Mouse (Mus musculus) left cerebral cortex, adult 18-20 months (tissue): ENCODE measurements around the gene Dpagt1. TPM values are rescaled to one million over a fixed set of nuclear protein-coding genes. Genes with fewer than 3 reads are reported as not detected.
"Not testable (repeated sequence)": the region's sequence is repeated elsewhere in the genome, so short reads cannot be mapped to it uniquely, and the experiment has no call there.

Experiments used
- DNase-seq, 2 experiments: peaks; one replicate each; pipeline ENCODE4 v3.0.0; 2021 to 2022; ENCODE audit warnings: low spot score in 2 of 2, mixed read lengths in 1 of 2
- total RNA-seq, 2 experiments: library from RNA; stranded (reverse); gene quantifications; 2 replicates each; pipeline ENCODE4 v1.2.3; 2021

Dpagt1 gene
- total RNA-seq, 2 experiments from 2014 or later: 13.4 to 16.3 TPM

- DNase-seq: not testable (repeated sequence)
Measured at GRCm38 (mm10) chr9:44336513-44336912, 10.7 kb downstream of the Dpagt1 start.

DNA sequence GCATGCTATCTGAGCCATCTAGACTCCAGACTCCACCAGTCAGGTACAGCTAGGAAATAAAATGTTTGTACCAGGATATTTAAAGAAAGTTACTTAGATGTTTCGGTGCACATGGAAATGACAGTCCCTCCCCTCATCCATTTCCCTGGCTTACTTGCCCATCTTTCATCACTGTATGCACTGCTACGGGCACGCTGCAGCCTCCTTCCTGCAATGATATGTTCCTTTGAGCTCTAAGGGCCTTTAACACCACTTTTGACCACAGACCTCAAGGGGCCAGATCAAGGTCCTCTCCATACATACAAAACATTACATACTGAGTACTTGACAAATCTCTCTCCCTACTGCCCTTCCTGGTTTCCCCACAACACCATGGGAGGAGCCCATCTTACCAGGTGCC, 11.1 kb downstream of the Dpagt1 start:
- DNase-seq: no peak

DNA sequence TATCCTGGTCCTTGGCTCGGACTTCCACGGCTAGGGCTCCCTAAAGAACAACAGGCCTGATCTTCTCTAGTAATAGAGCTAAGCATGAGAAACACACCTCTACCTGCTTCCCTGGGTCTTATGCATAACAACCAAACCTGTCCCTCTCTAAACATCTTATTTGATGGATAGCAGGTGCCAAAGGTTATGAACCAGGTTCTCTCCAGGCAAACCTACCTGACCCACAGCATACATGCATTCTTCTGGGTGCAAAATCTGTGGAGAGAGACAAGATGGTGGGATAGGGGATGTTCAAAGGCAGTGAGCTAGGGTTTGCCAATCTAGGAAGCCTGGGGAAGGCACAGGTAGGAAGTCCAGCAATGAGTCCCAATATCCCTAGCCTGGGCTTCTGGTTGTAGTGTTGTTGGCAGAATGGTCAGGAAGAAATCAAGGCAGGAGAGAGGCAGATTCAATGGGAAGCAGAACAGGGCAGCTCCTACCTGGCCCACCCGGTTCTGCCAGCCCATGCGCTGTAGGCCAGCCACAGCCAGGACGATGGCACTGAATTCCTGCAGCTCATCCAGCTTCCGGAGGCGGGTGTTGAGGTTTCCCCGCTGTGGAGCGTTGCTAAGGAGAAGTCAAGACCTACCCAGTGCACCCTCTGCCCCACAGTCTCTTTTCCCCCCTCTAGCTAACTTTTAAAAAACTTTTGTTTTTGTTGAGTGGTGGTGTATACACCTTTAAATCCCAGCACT, 11.8 kb downstream of the Dpagt1 start:
- no peak for DNase-seq

DNA sequence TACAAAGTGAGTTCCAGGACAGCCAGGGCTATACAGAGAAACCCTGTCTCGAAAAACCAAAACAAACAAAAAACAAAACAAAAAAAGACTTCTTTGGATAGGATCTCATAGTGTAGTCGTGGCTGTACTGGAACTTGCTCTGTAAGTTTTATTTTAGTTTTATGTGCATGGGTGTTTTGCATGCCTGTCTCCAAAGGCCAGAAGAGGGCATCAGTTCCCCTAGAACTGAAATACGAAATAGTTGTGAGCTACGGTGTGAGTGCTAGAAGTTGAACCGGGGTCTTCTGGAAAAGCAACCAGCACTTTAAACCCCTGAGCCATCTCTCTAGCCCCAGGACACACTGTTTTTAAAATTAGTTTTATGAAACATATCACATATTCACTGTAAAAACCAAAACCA, 12.8 kb downstream of the Dpagt1 start:
- no peak for DNase-seq

GRCm38 (mm10) chr9:44341487-44341886, 15.7 kb downstream of the Dpagt1 start:
- no peak for DNase-seq

DNA sequence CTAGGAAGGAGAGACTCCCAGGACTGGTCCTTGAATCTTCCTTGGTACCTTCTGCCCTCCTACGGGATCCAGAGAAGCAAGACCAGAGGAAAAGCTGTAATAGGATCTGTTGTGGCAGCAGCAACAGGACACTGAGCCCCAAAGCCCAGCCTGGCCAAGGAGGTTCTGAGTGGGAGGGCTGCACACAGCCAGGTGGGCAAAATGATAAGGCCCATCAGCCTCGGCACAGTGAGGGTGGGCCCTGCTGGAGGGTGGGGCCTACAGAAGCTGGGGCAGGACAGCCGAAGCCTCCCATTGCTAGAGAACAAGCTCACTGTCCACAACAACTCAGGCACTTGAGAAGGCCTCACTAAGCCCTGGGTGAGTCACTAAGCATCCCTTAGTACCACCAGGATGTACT, 16.4 kb downstream of the Dpagt1 start:
- DNase-seq: no peak

DNA sequence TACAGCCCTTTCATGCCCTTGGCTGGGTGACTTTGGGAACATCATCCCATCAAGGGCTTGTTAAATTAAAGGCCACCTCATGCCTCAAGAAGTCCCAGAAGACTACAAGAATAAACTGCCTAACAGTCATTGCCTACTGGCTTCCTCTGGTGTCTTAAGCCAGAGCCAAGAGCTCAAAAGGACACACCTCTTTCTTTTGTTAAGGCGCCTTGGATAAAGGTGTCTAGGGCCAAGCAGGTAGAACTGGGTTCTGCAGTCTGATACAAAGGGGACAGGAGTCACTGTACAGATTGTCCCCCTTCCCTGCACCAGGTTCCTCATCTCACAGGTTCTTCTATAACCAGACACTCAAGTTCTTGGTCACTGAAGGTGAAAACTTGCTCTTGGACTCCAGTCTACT, 16.8 kb downstream of the Dpagt1 start:
- DNase-seq: no peak

GRCm38 (mm10) chr9:44343290-44343689, 17.5 kb downstream of the Dpagt1 start:
- no peak for DNase-seq

DNA sequence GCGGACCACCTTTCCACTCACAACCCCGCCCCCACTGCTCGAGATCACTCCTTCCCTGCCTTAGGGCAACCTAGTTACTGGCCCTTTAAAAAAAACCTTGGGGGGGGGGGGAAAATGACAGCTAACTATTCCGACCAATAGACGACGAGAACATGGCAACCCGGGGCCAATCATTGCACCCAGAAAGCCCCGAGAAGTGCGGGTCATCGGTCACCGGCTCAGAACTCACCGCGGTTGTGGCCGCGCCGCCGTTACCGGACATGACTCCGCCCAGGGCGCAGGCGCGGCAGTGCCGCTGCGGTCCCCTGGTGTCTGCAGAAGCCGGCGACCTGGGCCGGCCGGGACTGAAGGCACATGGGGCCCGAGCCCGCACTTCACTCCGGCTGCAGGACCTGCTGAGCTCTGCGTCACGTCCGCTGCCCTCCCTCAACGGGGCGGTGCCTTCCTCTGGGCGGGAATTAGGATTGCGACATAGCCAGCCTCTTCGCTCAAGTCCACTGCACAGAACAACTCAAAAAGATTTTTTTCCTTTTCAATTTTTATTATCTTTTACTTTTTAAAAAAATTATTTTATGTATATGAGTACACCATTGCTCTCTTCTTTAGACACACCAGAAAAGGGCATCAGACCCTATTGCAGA, 18.1 kb downstream of the Dpagt1 start, which contains the start of gene Hmbs:
Gene Hmbs (minus strand): TSS at position 448 of the 641 bp plus-strand sequence.
- DNase-seq: peak; percentile 83 to 92

GRCm38 (mm10) chr9:44345570-44346433, 20.0 kb downstream of the Dpagt1 start:
- peak in 1 of 2 experiments; percentile 31 for DNase-seq

DNA sequence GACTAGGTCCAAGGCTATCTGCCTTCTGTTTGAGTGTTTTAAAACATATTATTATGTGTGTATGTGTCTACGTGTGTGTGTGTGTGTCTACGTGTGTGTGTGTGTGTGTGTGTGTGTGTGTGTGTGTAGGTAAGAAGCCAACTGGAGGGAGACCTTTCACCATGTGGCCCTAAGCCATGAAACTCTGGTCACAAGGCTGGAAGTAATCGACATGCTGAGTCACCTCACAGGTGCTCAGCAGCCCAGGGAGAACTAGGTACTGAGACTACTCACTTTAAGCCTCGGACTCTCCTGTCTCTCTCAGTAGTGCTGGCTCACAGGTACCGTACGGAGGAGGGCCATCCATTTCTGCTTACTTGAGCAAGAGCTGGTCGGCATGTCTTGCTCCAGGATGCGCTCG, 21.3 kb downstream of the Dpagt1 start:
- DNase-seq: no peak

- DNase-seq: no peak
Measured at GRCm38 (mm10) chr9:44347621-44348020, 21.8 kb downstream of the Dpagt1 start.

DNA sequence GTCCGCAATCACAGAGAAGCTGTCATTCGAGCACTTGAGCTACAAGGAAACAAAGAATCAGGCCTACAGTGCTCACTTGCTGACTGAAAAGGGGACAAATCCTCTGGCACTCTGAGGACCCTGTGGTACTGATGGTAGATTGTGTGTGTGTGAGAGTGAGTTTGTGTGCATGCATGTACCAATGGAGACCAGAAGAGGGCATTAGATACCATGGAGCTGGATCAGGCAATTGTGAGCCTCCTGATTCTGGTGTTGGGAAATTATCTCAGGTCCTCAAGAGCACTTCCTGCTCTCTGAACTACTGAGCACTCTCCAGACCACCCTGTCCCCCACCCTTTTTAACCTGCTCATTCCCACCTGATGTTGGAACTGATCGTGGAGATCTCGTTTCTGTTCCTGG, 22.7 kb downstream of the Dpagt1 start:
- no peak for DNase-seq

- no peak for DNase-seq
Measured at GRCm38 (mm10) chr9:44351396-44351795, 25.6 kb downstream of the Dpagt1 start.

GRCm38 (mm10) chr9:44352337-44352736, 26.5 kb downstream of the Dpagt1 start:
- no peak for DNase-seq

GRCm38 (mm10) chr9:44353142-44353541, 27.3 kb downstream of the Dpagt1 start:
- no peak for DNase-seq

DNA sequence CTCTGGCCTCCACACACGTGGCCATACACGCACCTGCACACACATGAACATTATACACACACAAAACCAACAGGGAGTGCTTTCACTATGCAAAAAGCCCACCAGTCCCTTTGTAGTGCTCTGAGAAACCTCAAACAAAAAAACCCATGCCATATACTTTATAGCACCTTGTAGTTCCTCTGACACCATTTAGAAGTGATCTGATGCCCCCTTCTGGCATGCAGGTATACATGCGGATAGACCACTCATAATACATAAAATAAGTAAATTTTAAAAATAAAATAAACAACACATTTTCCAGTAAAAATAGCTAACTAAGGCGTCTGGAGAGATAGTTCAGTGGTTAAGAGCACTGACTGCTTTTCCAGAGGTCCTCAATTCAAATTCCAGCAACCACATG, 31.4 kb downstream of the Dpagt1 start:
- no peak for DNase-seq

DNA sequence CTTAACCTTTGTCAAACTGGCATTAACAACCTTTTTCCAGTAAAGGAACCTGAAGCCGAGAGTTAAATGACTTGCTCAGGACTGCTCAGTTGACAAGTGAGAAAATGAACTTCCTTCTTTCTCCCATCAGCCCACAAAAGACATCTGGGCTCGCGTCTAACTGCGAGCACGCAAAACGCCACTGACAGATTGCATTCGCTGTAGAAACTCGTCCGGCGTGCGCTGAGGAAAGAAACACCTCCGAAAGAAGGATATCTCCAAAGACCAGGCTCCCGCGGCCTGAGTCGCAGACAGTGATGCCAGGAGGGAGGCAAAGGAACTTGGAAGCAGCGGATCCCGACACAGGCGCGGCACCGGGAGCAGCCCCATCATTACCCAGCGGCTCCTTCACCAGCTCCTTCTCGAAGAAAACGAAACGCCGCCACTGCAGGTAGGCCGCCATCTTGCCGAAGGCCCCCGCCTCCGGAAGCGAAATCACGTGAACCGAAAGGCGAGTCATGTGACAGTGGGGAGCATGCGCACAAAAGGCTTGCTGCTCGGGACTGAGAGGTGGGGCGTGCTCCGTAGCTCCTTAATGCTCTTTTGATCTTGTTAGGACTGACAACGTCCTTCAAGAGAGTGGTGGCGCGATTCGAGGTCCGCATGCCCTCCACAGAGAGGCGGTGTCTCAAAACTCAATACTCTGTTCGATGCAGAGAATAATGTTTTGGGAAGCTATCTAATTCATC, 35.5 kb downstream of the Dpagt1 start, which contains the start of gene Vps11:
Gene Vps11 (minus strand): TSS at position 481 of the 728 bp plus-strand sequence.
- peak; percentile 92 to 94 for DNase-seq

DNA sequence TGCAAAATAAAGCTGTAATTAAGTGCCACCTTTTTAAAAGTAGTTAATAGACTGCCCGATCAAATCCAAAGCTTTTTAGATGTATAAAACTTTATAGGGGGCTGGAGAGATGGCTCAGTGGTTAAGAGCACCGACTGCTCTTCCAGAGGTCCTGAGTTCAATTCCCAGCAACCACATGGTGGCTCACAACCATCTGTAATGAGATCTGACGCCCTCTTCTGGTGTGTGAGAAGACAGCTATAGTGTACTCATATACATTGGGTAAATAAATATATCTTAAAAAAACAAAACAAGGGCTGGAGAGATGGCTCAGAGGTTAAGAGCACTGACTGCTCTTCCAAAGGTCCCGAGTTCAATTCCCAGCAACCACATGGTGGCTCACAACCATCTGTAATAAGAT, 36.1 kb downstream of the Dpagt1 start:
- not testable (repeated sequence) for DNase-seq

- DNase-seq: no peak
Measured at GRCm38 (mm10) chr9:44364480-44364879, 38.7 kb downstream of the Dpagt1 start.

GRCm38 (mm10) chr9:44373386-44373785, 47.6 kb downstream of the Dpagt1 start:
- no peak for DNase-seq
